Mouse (Mus musculus) forebrain, embryonic 11.5 days (tissue): ENCODE results near the gene Sema3c. TPM values are rescaled to one million over a fixed set of nuclear protein-coding genes. Genes with fewer than 3 reads are reported as not detected.

Experiments
- ATAC-seq: fragments of 200-750 bp; cut with Nextera tagmentation; replicated peaks from 2 replicates; pipeline ENCODE4 v1.8.0; 2017; ENCODE audit warnings: moderate TSS enrichment; ENCODE audit not compliant: low FRiP score
- DNase-seq: peaks from one replicate; pipeline ENCODE4 v3.0.0-alpha.2; 2017; ENCODE audit warnings: low spot score
- H3K27ac ChIP-seq: fragments of 300-500 bp; sonication (generic); 2 replicates; pipeline ENCODE4 v1.5.1; 2014; ENCODE audit warnings: low read depth, low read length
- H3K27me3 ChIP-seq: fragments of 300-500 bp; sonication (generic); 2 replicates; pipeline ENCODE4 v1.6.1; 2014; ENCODE audit warnings: mild to moderate bottlenecking, low read length, mixed read lengths; ENCODE audit not compliant: control insufficient read depth, insufficient read depth
- H3K36me3 ChIP-seq: fragments of 300-500 bp; sonication (generic); 2 replicates; pipeline ENCODE4 v1.6.1; 2014; ENCODE audit warnings: mild to moderate bottlenecking, low read length, moderate library complexity, mixed read lengths; ENCODE audit not compliant: control insufficient read depth, insufficient read depth
- H3K4me1 ChIP-seq: fragments of 300-500 bp; sonication (generic); replicated peaks from 2 replicates; pipeline ENCODE4 v1.6.1; 2014; ENCODE audit warnings: low read length, mixed read lengths; ENCODE audit not compliant: control insufficient read depth, insufficient read depth
- H3K4me2 ChIP-seq: fragments of 300-500 bp; sonication (generic); 2 replicates; pipeline ENCODE4 v1.6.1; 2014; ENCODE audit warnings: low read depth, mild to moderate bottlenecking, low read length, moderate library complexity, mixed read lengths; ENCODE audit not compliant: severe bottlenecking
- H3K4me3 ChIP-seq: fragments of 300-500 bp; sonication (generic); 2 replicates; pipeline ENCODE4 v1.5.1; 2014; ENCODE audit warnings: low read depth, low read length
- H3K9ac ChIP-seq: fragments of 300-500 bp; sonication (generic); 2 replicates; pipeline ENCODE4 v1.6.1; 2014; ENCODE audit warnings: low read length
- H3K9me3 ChIP-seq: fragments of 300-500 bp; sonication (generic); 2 replicates; pipeline ENCODE4 v1.6.1; 2016; ENCODE audit warnings: low read length, mixed read lengths; ENCODE audit not compliant: control insufficient read depth
- WGBS: fragments of 180-500 bp; shearing (Covaris S2); extraction: QIAGEN DNeasy Blood & Tissue Kit; methylation state at CpG from one replicate; pipeline ENCODE4 v1.1.7; 2014; 5-methylcytosine and 5-hydroxymethylcytosine counted together
- polyA plus RNA-seq: library from polyadenylated mRNA; unstranded; fragments of >200 nt; fragmentation: Nextera tagmentation; extraction: Ambion mirVana; gene quantifications from 2 replicates; pipeline ENCODE4 v1.2.1, GENCODE M21; 2014

The Sema3c gene
- polyA plus RNA-seq, 1 experiment from 2014 or later: 16.2 TPM

DNA sequence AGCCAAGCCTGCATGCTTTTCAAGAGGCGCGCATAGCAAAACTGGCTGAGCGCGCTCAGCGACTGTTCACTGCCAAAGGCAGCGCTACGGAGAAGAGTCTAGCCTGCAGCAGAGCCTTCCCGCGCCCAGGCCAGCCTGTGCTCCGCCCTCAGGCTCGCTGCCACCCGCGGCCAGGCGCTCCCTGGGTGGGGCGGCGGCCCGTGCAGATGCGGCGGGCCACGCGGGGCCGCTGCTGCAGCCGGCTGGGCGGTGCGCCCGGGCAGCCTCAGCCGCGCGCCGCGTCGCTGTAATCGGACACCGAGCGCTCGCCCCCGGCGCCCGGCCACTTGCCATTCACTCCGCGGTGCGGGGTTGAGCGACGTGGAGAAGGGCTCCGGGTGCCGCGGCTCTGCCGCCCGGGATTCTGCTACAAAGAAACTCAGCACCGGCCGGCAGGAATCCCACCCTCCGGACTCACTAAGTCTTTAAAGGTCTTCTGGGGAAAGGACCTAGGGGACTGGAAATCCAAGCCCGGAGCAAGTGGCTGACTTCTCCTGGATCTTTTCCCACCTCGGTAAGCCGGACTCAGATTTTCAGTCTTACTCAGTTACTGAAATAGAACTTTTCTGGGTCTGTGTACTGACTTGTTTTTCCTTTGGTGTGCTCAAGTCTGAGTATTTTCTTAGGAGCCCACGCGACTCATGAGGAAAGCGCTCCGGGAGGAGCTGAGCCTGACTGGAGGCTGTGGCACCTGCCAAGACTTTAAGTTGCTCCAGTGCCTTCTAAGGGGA, 517 bp downstream of the Sema3c start:
- H3K27me3 ChIP-seq: no peaks in the 10 kb centered on the region
- H3K4me1 ChIP-seq: no peaks in the 10 kb centered on the region; the same call in 1 of the 2 replicates
- ATAC-seq: peak; percentile 96
- no peak overlapping the region for H3K27ac ChIP-seq
- peak overlapping the region; percentile 43 for H3K4me3 ChIP-seq
- WGBS: under 1% methylated on average over 59 of the region's 59 CpGs
- H3K9ac ChIP-seq: peak overlapping the region; percentile 70
- no peaks in the 10 kb centered on the region for H3K9me3 ChIP-seq
- H3K36me3 ChIP-seq: no peaks in the 10 kb centered on the region
- peak; percentile 87 for DNase-seq
- peak overlapping the region; percentile 67 for H3K4me2 ChIP-seq

DNA sequence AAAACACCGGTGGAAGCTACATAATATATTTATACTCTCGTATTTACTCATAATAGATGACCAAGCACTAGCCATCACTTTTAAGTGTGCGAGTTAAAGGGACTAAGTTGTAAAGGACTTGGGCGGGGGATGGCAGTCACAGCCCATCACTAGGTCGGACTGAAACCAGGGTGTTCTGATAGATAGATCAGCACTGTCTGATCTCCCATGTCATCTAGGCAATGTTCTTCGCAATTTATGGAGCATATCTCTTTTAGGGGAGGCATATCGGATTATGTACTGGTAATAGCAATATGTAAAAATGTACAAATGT, 1.1 kb downstream of the Sema3c start:
- Histone ChIP-seq H3K27ac (no peak overlapping the region), H3K9me3 (no peaks in the 10 kb centered on the region), H3K4me2 (peak overlapping the region; percentile 67), H3K9ac (peak overlapping the region; percentile 70), H3K4me1 (no peaks in the 10 kb centered on the region; the same call in 1 of the 2 replicates), H3K36me3 (no peaks in the 10 kb centered on the region), H3K27me3 (no peaks in the 10 kb centered on the region), H3K4me3 (peak overlapping the region; percentile 43)
- DNase-seq: no peak
- 25% methylated on average over 7 of the region's 7 CpGs for WGBS
- ATAC-seq: peak; percentile 22; the same call in 1 of the 2 replicates

DNA sequence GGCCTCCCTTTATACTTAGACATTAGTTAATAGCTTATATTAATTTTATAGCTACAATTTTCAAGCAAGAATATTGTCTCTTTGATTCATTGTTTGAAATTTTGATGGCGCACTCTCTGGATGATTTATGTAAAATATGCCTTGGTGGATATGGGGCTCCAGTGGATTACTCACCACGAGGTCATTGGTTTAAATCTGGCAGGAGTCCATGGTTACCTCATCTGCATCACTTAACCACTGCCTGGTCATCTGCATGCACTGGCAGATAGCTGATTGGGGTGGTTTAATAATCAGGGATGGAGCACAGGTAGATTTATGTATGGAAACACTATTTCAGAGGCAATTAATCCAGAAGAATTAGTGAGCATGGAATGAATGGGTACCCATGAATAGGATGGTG, 2.0 kb downstream of the Sema3c start:
- Histone ChIP-seq H3K27me3 (no peaks in the 10 kb centered on the region), H3K4me1 (no peaks in the 10 kb centered on the region; the same call in 1 of the 2 replicates), H3K9me3 (no peaks in the 10 kb centered on the region), H3K4me3 (no peak overlapping the region), H3K4me2 (no peak overlapping the region), H3K9ac (no peak overlapping the region), H3K36me3 (no peaks in the 10 kb centered on the region), H3K27ac (no peak overlapping the region)
- ATAC-seq (no peak), DNase-seq (no peak)
- 72% methylated on average over 2 of the region's 2 CpGs for WGBS

DNA sequence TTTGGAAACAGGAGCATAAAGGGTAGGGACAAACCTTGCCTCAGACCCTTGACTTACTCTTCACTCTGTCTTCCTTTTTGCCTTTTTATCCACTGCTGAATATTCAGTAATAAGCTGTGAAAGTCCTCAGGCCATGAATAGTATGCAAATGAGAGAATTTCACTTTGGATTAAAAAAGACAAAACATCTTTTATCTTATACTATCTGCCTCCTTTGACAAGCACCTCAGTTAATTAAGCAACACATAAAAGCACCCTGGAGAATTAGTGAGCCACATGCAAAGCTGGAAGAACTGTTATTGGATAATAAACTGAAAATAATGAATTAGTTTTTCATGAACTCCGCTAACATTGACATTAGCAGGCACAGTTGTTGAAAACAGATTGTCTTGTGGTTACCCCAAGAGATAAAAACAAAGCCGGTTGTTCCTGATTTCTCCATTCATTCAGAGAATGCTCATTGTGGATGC, 8.0 kb downstream of the Sema3c start:
- peak; percentile 66 for ATAC-seq

DNA sequence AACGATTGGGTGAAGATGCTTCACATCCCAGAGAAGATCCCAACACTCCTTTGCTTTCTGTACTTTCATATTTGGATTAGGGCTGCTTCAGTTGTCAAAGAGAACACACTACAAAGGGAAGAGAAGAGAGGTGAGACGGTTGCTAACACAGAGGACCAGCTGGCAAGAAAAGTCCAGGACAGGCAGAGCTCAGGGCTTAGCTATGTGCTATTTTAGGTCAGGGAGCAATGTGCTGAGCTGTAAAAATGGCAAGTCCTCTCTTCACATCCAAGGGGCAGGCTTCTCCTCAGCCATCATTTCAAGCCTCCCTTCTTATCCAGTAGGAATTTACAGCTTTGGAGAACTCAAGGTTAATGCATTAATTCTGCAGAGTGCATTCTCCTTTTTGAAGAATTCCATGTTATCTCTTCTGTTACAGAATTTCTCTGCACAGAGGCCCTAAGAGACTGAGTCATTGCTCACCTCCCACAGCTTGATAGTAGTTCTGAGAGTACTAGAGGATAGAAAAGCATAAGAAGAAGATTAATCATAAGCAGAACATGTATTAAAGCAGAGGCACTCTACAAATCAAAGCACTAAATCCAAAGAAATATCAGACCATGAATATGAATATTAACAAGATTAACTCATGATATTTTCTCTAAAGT, 10.3 kb downstream of the Sema3c start:
- Histone ChIP-seq H3K27ac (no peak overlapping the region), H3K4me2 (no peak overlapping the region), H3K9ac (no peak overlapping the region), H3K27me3 (no peaks in the 10 kb centered on the region), H3K4me3 (no peak overlapping the region), H3K36me3 (no peaks in the 10 kb centered on the region), H3K4me1 (no peaks in the 10 kb centered on the region), H3K9me3 (no peaks in the 10 kb centered on the region)
- 68% methylated on average over 2 of the region's 2 CpGs for WGBS
- no peak for ATAC-seq
- no peak for DNase-seq

More for the DNA sequence above, 8.0 kb downstream of the Sema3c start:
- H3K9ac ChIP-seq: no peak overlapping the region
- no peak overlapping the region for H3K4me2 ChIP-seq
- no peak overlapping the region for H3K4me3 ChIP-seq
- H3K9me3 ChIP-seq: no peaks in the 10 kb centered on the region
- no peaks in the 10 kb centered on the region for H3K4me1 ChIP-seq
- no peak for DNase-seq
- no peaks in the 10 kb centered on the region for H3K36me3 ChIP-seq
- H3K27me3 ChIP-seq: no peaks in the 10 kb centered on the region
- H3K27ac ChIP-seq: no peak overlapping the region
- 26% methylated on average over 2 of the region's 2 CpGs for WGBS

DNA sequence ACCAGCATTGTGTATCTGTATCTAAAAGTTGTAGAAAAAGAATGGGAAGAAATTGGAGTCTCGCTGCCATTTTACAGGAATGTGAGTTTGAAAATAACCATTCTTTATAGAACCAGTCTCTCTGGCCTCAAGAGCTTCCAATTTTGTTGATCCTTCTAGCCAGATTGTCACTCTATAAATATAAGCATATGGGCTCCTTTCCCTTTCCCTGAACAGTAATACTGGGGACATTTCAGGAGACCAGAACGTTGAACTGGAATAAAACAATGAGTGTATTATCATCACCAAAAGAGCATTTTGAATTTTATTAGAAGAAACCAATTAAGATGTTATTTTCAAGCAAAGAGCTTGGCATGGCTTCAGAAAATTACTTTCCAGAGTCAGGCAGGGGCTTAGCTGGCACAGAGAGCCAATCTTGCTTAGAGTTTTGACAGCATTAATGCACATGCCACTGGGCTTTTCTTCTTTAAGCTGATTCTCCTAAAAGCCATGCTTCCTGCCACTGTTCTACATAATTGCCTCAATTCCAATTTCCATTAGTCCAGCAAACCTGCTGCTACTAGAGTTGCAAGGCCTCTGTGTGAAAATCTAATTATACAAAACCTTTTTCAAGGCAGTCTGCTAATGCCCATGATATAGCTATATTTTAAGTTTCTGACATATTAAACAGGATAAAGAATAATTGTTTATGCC, 12.6 kb downstream of the Sema3c start:
- Histone ChIP-seq H3K9ac (no peak overlapping the region), H3K36me3 (no peaks in the 10 kb centered on the region), H3K4me3 (no peak overlapping the region), H3K4me1 (no peaks in the 10 kb centered on the region), H3K27me3 (no peaks in the 10 kb centered on the region), H3K9me3 (no peaks in the 10 kb centered on the region), H3K27ac (no peak overlapping the region), H3K4me2 (no peak overlapping the region)
- ATAC-seq (peak; percentile 60), DNase-seq (no peak)
- 54% methylated on average over 2 of the region's 2 CpGs for WGBS

DNA sequence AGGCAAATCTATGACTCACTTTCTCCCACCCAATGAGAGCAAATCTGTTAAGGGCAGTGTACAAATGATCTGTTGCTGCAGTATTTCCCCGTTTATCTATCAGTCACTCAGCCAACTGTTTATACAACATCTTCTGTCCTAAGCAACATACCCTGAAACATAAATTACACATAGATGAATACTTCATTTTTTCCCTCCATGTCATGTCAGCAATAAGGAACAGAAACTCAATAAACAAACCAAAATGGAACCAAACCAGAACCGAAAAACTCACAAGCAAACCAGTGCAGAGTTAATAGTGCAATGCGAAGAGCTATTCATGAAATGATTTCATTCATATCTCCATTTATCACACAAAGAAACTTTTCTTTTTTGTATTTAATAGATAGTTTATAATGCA, 17.8 kb downstream of the Sema3c start:
- Histone ChIP-seq H3K27me3 (no peaks in the 10 kb centered on the region), H3K4me3 (no peak overlapping the region), H3K27ac (no peak overlapping the region), H3K9ac (no peak overlapping the region), H3K4me2 (no peak overlapping the region), H3K4me1 (no peaks in the 10 kb centered on the region), H3K36me3 (no peaks in the 10 kb centered on the region), H3K9me3 (no peaks in the 10 kb centered on the region)
- DNase-seq (no peak), ATAC-seq (no peak)
- WGBS: 91% methylated on average over 3 of the region's 3 CpGs

DNA sequence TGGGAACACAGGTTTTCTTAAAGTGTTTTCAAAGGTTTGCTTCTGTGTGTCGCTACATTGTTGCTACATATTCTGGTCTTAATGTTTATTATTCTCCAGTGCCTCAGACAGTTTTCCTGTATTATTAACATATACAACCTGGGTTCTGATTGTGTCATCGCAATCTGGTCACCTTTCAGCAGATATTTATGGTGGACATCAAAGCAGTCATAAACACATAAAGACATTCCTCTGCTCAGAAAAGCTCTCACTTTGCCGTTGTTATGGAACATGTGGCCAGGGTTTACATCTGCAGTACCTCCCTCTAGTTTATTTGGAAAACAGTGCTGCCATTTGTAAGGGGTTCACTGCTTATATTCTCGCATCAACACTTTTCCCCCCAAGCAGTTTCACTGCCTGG, 27.6 kb downstream of the Sema3c start:
- Histone ChIP-seq H3K4me1 (no peaks in the 10 kb centered on the region), H3K27ac (no peak overlapping the region), H3K4me3 (no peak overlapping the region), H3K9ac (no peak overlapping the region), H3K4me2 (no peak overlapping the region), H3K36me3 (no peaks in the 10 kb centered on the region), H3K27me3 (no peaks in the 10 kb centered on the region), H3K9me3 (no peaks in the 10 kb centered on the region)
- 88% methylated on average over 4 of the region's 4 CpGs for WGBS
- DNase-seq (no peak), ATAC-seq (no peak)
